Mouse (Mus musculus) CD4-positive, CD25-positive, alpha-beta regulatory T cell, adult 2 months (primary cell): ENCODE results near the gene Scgb1b3.

Experiments used
- DNase-seq: peaks from one replicate; pipeline ENCODE4 v3.0.0-alpha.2; 2012; ENCODE audit warnings: low read depth, low spot score

Scgb1b3 gene

GRCm38 (mm10) chr7:31375292-31375691 is at the start of gene Scgb1b3:
Gene Scgb1b3, plus strand, starts transcription at chr7:31375592.
- no peak for DNase-seq

DNA sequence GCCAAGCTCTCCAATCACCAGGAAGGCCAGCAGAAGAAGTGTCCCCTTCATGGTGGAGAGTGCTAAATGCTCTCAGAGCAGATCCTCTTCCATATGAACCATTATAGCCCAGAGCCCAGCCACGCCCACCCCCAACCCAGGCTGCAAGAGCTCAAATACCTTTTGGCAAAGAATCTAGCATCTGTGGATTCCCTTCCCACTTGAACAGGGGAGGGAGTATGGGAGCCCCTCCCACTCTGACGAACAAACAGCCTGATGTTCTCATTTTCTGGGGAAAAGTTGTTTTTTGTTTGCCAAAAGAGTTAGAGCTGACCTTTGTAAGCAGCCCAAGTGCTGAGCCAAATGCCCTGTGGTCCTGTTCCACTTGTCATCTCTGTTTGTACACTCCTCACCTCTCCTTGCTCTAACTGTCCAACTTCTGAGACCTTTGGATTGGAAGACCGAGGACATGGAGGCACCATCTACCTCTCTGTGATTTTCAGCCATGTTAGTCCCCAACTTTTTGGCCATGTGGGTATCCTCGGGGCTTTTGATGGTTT is 13.3 kb upstream of the Scgb1b3 start, which contains the start of gene Scgb2b3:
Gene Scgb2b3 (minus strand): TSS at position 51 of the 539 bp plus-strand sequence.
- no peak for DNase-seq
